Mouse (Mus musculus) liver, embryonic 13.5 days (tissue): ENCODE measurements around the gene Ackr2. TPM values are rescaled to one million over a fixed set of nuclear protein-coding genes. Genes with fewer than 3 reads are reported as not detected.

Source experiments
- ATAC-seq: fragments of 200-750 bp; cut with Nextera tagmentation; 2 replicates; pipeline ENCODE4 v1.8.0; 2017; ENCODE audit warnings: low read depth, mild to moderate bottlenecking, moderate number of reproducible peaks, moderate library complexity
- DNase-seq: peaks from one replicate; pipeline ENCODE4 v3.0.0; 2022
- H3K27ac ChIP-seq: fragments of 300-500 bp; sonication (generic); 2 replicates; pipeline ENCODE4 v1.5.1; 2015; ENCODE audit warnings: moderate library complexity, mild to moderate bottlenecking, inconsistent platforms
- H3K27me3 ChIP-seq: fragments of 300-500 bp; sonication (generic); 2 replicates; pipeline ENCODE4 v1.6.1; 2015; ENCODE audit warnings: mild to moderate bottlenecking, inconsistent platforms
- H3K36me3 ChIP-seq: fragments of 300-500 bp; sonication (generic); 2 replicates; pipeline ENCODE4 v1.6.1; 2015; ENCODE audit warnings: mild to moderate bottlenecking, inconsistent platforms
- H3K4me1 ChIP-seq: fragments of 300-500 bp; sonication (generic); replicated peaks from 2 replicates; pipeline ENCODE4 v1.6.1; 2015; ENCODE audit warnings: inconsistent platforms
- H3K4me2 ChIP-seq: fragments of 300-500 bp; sonication (generic); 2 replicates; pipeline ENCODE4 v1.6.1; 2015; ENCODE audit warnings: inconsistent platforms, mild to moderate bottlenecking, moderate library complexity
- H3K4me3 ChIP-seq: fragments of 300-500 bp; sonication (generic); replicated peaks from 2 replicates; pipeline ENCODE4 v1.5.1; 2015; ENCODE audit warnings: mild to moderate bottlenecking, inconsistent platforms
- H3K9ac ChIP-seq: fragments of 300-500 bp; sonication (generic); 2 replicates; pipeline ENCODE4 v1.6.1; 2015; ENCODE audit warnings: mild to moderate bottlenecking, inconsistent platforms
- H3K9me3 ChIP-seq: fragments of 300-500 bp; sonication (generic); replicated peaks from 2 replicates; pipeline ENCODE4 v1.6.1; 2016; ENCODE audit warnings: inconsistent platforms
- WGBS: fragments of 180-500 bp; shearing (Covaris S2); methylation state at CpG from one replicate; pipeline ENCODE4 v1.1.7; 2015; ENCODE audit not compliant: insufficient replicate concordance; 5-methylcytosine and 5-hydroxymethylcytosine counted together
- polyA plus RNA-seq: library from polyadenylated mRNA; unstranded; fragments of >200 nt; fragmentation: Nextera tagmentation; extraction: Ambion mirVana; gene quantifications from 2 replicates; pipeline ENCODE4 v1.2.1, GENCODE M21; 2015

Ackr2 gene
- polyA plus RNA-seq, 1 experiment from 2014 or later: 0.21 TPM

- ATAC-seq: no peak
These were observed 28.7 kb upstream of the Ackr2 start for GRCm38 (mm10) chr9:121869432-121869831.

GRCm38 (mm10) chr9:121869973-121870515 lies 28.1 kb upstream of the Ackr2 start:
- H3K4me2 ChIP-seq: no peak overlapping the region
- H3K27me3 ChIP-seq: no peaks in the 10 kb centered on the region
- no peak overlapping the region for H3K27ac ChIP-seq
- H3K4me1 ChIP-seq: no peaks in the 10 kb centered on the region
- no peak overlapping the region for H3K9ac ChIP-seq
- H3K9me3 ChIP-seq: no peaks in the 10 kb centered on the region
- ATAC-seq (no peak), DNase-seq (no peak)
- 36% methylated on average over 4 of the region's 4 CpGs for WGBS
- H3K4me3 ChIP-seq: no peak overlapping the region
- H3K36me3 ChIP-seq: no peaks in the 10 kb centered on the region

More at GRCm38 (mm10) chr9:121869432-121869831, 28.7 kb upstream of the Ackr2 start:
- no peak overlapping the region for H3K9ac ChIP-seq
- 77% methylated on average over 5 of the region's 5 CpGs for WGBS
- H3K4me3 ChIP-seq: no peak overlapping the region
- DNase-seq: no peak
- H3K36me3 ChIP-seq: no peaks in the 10 kb centered on the region
- H3K4me2 ChIP-seq: no peak overlapping the region
- no peaks in the 10 kb centered on the region for H3K9me3 ChIP-seq
- no peak overlapping the region for H3K27ac ChIP-seq
- no peaks in the 10 kb centered on the region for H3K4me1 ChIP-seq
- no peaks in the 10 kb centered on the region for H3K27me3 ChIP-seq

GRCm38 (mm10) chr9:121872062-121872683 lies 26.0 kb upstream of the Ackr2 start:
- Histone ChIP-seq H3K9me3 (no peaks in the 10 kb centered on the region), H3K4me3 (no peak overlapping the region), H3K9ac (no peak overlapping the region), H3K27ac (no peak overlapping the region), H3K4me1 (no peaks in the 10 kb centered on the region), H3K27me3 (no peaks in the 10 kb centered on the region), H3K4me2 (no peak overlapping the region), H3K36me3 (no peaks in the 10 kb centered on the region)
- no peak for DNase-seq
- no peak for ATAC-seq
- WGBS: 50% methylated on average over 2 of the region's 2 CpGs

- peak; percentile 39; the same call in 1 of the 2 replicates for ATAC-seq
- Histone ChIP-seq H3K4me3 (no peak overlapping the region), H3K9ac (no peak overlapping the region), H3K9me3 (no peaks in the 10 kb centered on the region), H3K4me1 (no peaks in the 10 kb centered on the region), H3K36me3 (no peaks in the 10 kb centered on the region), H3K27ac (no peak overlapping the region), H3K4me2 (no peak overlapping the region), H3K27me3 (no peaks in the 10 kb centered on the region)
- no peak for DNase-seq
These were observed 24.6 kb upstream of the Ackr2 start for GRCm38 (mm10) chr9:121873578-121873977.

- Histone ChIP-seq H3K4me2 (no peak overlapping the region), H3K4me3 (no peak overlapping the region), H3K9ac (no peak overlapping the region), H3K9me3 (no peaks in the 10 kb centered on the region), H3K36me3 (no peaks in the 10 kb centered on the region), H3K27me3 (no peaks in the 10 kb centered on the region), H3K27ac (no peak overlapping the region), H3K4me1 (peaks cover 13% of the 10 kb centered on the region)
- WGBS: 14% methylated on average over 3 of the region's 3 CpGs
- no peak for ATAC-seq
- DNase-seq: peak; percentile 19
These were observed 21.0 kb upstream of the Ackr2 start for GRCm38 (mm10) chr9:121877052-121877740.

- ATAC-seq (no peak; the same call in 1 of the 2 replicates), DNase-seq (peak; percentile 32)
- Histone ChIP-seq H3K9me3 (no peaks in the 10 kb centered on the region), H3K4me2 (no peak overlapping the region), H3K27me3 (no peaks in the 10 kb centered on the region), H3K27ac (no peak overlapping the region), H3K36me3 (no peaks in the 10 kb centered on the region), H3K4me1 (peaks cover 13% of the 10 kb centered on the region), H3K4me3 (no peak overlapping the region), H3K9ac (no peak overlapping the region)
- 20% methylated on average over 14 of the region's 14 CpGs for WGBS
These were observed 17.3 kb upstream of the Ackr2 start for GRCm38 (mm10) chr9:121880840-121881239.

- ATAC-seq (no peak), DNase-seq (no peak)
- Histone ChIP-seq H3K27me3 (no peaks in the 10 kb centered on the region), H3K4me1 (peaks cover 13% of the 10 kb centered on the region), H3K9me3 (no peaks in the 10 kb centered on the region), H3K27ac (no peak overlapping the region), H3K9ac (no peak overlapping the region), H3K4me2 (no peak overlapping the region), H3K36me3 (no peaks in the 10 kb centered on the region), H3K4me3 (no peak overlapping the region)
- WGBS: 57% methylated on average over 6 of the region's 6 CpGs
These were observed 16.9 kb upstream of the Ackr2 start for GRCm38 (mm10) chr9:121881301-121881700.

GRCm38 (mm10) chr9:121882015-121882457 lies 16.1 kb upstream of the Ackr2 start:
- Histone ChIP-seq H3K27ac (no peak overlapping the region), H3K4me3 (no peak overlapping the region), H3K9ac (no peak overlapping the region), H3K9me3 (no peaks in the 10 kb centered on the region), H3K4me2 (no peak overlapping the region), H3K36me3 (no peaks in the 10 kb centered on the region), H3K4me1 (peaks cover 13% of the 10 kb centered on the region), H3K27me3 (no peaks in the 10 kb centered on the region)
- ATAC-seq (peak; percentile 68), DNase-seq (no peak)
- WGBS: 9% methylated on average over 7 of the region's 7 CpGs

GRCm38 (mm10) chr9:121889927-121890440 lies 8.2 kb upstream of the Ackr2 start:
- WGBS: 57% methylated on average over 4 of the region's 4 CpGs
- Histone ChIP-seq H3K9me3 (no peaks in the 10 kb centered on the region), H3K36me3 (no peaks in the 10 kb centered on the region), H3K9ac (no peak overlapping the region), H3K27me3 (no peaks in the 10 kb centered on the region), H3K4me2 (no peak overlapping the region), H3K4me3 (no peak overlapping the region), H3K27ac (no peak overlapping the region), H3K4me1 (peaks cover 12% of the 10 kb centered on the region)
- DNase-seq (no peak), ATAC-seq (no peak)

GRCm38 (mm10) chr9:121890441-121890941 lies 7.7 kb upstream of the Ackr2 start:
- H3K27ac ChIP-seq: no peak overlapping the region
- H3K27me3 ChIP-seq: no peaks in the 10 kb centered on the region
- peaks cover 12% of the 10 kb centered on the region for H3K4me1 ChIP-seq
- ATAC-seq (no peak), DNase-seq (no peak)
- no peak overlapping the region for H3K4me3 ChIP-seq
- H3K9ac ChIP-seq: no peak overlapping the region
- 24% methylated on average over 18 of the region's 18 CpGs for WGBS
- 0 out of 2 replicates have a peak overlapping the region, but pooled peaks have one; percentile 17 for H3K4me2 ChIP-seq
- no peaks in the 10 kb centered on the region for H3K36me3 ChIP-seq
- no peaks in the 10 kb centered on the region for H3K9me3 ChIP-seq

GRCm38 (mm10) chr9:121891301-121891700 lies 6.9 kb upstream of the Ackr2 start:
- WGBS: 74% methylated on average over 9 of the region's 9 CpGs
- Histone ChIP-seq H3K9ac (no peak overlapping the region), H3K4me2 (no peak overlapping the region), H3K4me3 (no peak overlapping the region), H3K27me3 (no peaks in the 10 kb centered on the region), H3K27ac (no peak overlapping the region), H3K4me1 (peaks cover 12% of the 10 kb centered on the region), H3K36me3 (no peaks in the 10 kb centered on the region), H3K9me3 (no peaks in the 10 kb centered on the region)
- DNase-seq: no peak
- no peak for ATAC-seq
